Mouse (Mus musculus): ENCODE data around the gene Ssr2.

DNA sequence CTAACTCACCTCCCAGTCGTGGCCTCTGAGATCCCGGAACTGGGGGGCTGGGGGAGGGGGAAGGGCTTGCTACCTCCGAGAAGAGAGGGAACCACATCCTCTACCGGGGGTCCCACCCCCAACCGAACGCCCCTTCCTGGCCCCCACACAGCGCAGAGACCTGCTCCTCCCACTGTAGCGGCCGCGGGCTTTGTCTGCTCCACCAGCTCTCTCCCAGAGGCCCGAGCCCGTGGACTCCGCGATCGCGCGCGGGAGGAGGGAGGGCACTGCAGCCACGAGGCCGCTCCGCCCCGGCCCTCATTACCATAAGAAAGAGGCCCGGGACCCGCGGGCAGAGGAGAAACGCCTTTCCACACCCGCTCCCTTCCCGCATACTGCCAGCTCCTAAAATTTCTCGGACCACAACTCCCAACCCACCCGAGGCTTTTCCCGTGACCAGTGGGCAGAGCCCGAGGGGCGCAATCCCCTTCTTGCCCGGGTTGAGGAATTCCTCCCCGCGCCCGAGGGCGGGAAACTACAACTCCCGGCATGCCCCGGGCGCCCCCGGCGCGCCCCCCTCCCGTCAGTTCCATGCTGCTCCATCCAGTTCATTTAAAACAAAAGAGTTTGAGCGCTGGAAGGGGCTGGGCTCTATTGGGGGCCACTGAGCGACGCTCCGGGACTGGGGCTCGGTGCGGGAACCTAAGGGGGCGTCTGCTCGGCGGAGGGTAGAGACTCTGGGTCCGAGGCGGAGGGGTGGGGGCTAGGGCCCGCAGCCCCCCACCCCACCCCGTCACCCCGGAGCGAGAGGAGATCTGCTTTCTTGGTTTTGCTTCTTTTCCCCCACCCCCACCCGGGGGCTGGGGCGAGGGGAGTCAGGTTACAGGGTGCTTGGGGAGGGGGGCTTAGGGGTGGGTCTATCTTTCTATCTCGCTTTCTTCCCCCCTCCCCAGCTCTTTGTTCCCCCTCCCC lies 44.1 kb upstream of the Ssr2 start:
- no peak for TF ChIP-seq CTCF (conservative IDR thresholded peaks at IDR 0.05; ENCODE audit: low read length)
- TF ChIP-seq POU5F1 (IDR thresholded peaks at IDR 0.05; ENCODE audit: borderline replicate concordance, low read length): no peak; the same call in 1 of the 2 replicates

Measured in E14TG2a.4 (cell line).